Mouse (Mus musculus): ENCODE data around the gene Pde5a. TPM values are rescaled to one million over a fixed set of nuclear protein-coding genes. Genes with fewer than 3 reads are reported as not detected.

Pde5a gene
- total and polyA plus RNA-seq, 2 experiments from 2014 or later, result 1.00 to 6.1 TPM

- TF ChIP-seq EP300 (IDR thresholded peaks at IDR 0.05; ENCODE audit: low read depth), result no peak
- no peak for TF ChIP-seq CTCF (IDR thresholded peaks at IDR 0.05; ENCODE audit: low read depth)
- DNase-seq (ENCODE audit: low spot score), result no peak
- H3K4me2 ChIP-seq (ENCODE audit: low read depth, low read length), result no peak overlapping the region
- no peaks in the 10 kb centered on the region for H3K27me3 ChIP-seq (ENCODE audit: control insufficient read depth, insufficient read depth, low read length)
- no peaks in the 10 kb centered on the region for H3K9me3 ChIP-seq (replicated peaks; ENCODE audit: control insufficient read depth, low read length)
- 74% methylated on average over 2 of the region's 2 CpGs for WGBS
- H3K36me3 ChIP-seq (replicated peaks; ENCODE audit: control insufficient read depth, insufficient read depth, low read length), result no peaks in the 10 kb centered on the region
- no peak overlapping the region for H3K27ac ChIP-seq (ENCODE audit: low read depth)
- no peak overlapping the region for H3K4me3 ChIP-seq (ENCODE audit: low read depth, low read length)
- no peaks in the 10 kb centered on the region for H3K4me1 ChIP-seq (ENCODE audit: control insufficient read depth, insufficient read depth)
- H3K9ac ChIP-seq (replicated peaks; ENCODE audit: low read depth, low read length), result no peak overlapping the region
- no peak for ATAC-seq (ENCODE audit: insufficient read depth, low read depth)
Observed at GRCm38 (mm10) chr3:122718631-122719030, 10.1 kb upstream of the Pde5a start.

GRCm38 (mm10) chr3:122721522-122721921 lies 7.2 kb upstream of the Pde5a start:
- no peak for TF ChIP-seq EP300 (IDR thresholded peaks at IDR 0.05; ENCODE audit: low read depth)
- TF ChIP-seq CTCF (IDR thresholded peaks at IDR 0.05; ENCODE audit: low read depth), result no peak
- WGBS, result 75% methylated on average over 9 of the region's 9 CpGs
- H3K4me3 ChIP-seq (ENCODE audit: low read depth, low read length), result no peak overlapping the region
- DNase-seq (ENCODE audit: low spot score), result no peak
- H3K27me3 ChIP-seq (ENCODE audit: control insufficient read depth, insufficient read depth, low read length), result no peaks in the 10 kb centered on the region
- no peaks in the 10 kb centered on the region for H3K9me3 ChIP-seq (replicated peaks; ENCODE audit: control insufficient read depth, low read length)
- H3K36me3 ChIP-seq (replicated peaks; ENCODE audit: control insufficient read depth, insufficient read depth, low read length), result no peaks in the 10 kb centered on the region
- H3K4me1 ChIP-seq (ENCODE audit: control insufficient read depth, insufficient read depth), result no peaks in the 10 kb centered on the region
- H3K4me2 ChIP-seq (ENCODE audit: low read depth, low read length), result no peak overlapping the region
- no peak for ATAC-seq (ENCODE audit: insufficient read depth, low read depth)
- H3K27ac ChIP-seq (ENCODE audit: low read depth), result no peak overlapping the region
- H3K9ac ChIP-seq (replicated peaks; ENCODE audit: low read depth, low read length), result no peak overlapping the region

- peak; percentile 23 for DNase-seq (ENCODE audit: low spot score)
- H3K9ac ChIP-seq (replicated peaks; ENCODE audit: low read depth, low read length), result peak overlapping the region; percentile 64
Observed at GRCm38 (mm10) chr3:122729601-122729959, 833 bp downstream of the Pde5a start.

GRCm38 (mm10) chr3:122729960-122730740 lies 1.4 kb downstream of the Pde5a start:
- Histone ChIP-seq H3K4me3 (ENCODE audit: low read depth, low read length) (peak overlapping the region; percentile 71), H3K4me2 (ENCODE audit: low read depth, low read length) (peak overlapping the region; percentile 76), H3K27me3 (ENCODE audit: control insufficient read depth, insufficient read depth, low read length) (no peaks in the 10 kb centered on the region), H3K9me3 (replicated peaks; ENCODE audit: control insufficient read depth, low read length) (no peaks in the 10 kb centered on the region), H3K27ac (ENCODE audit: low read depth) (peak overlapping the region; percentile 83), H3K36me3 (replicated peaks; ENCODE audit: control insufficient read depth, insufficient read depth, low read length) (no peaks in the 10 kb centered on the region), H3K4me1 (ENCODE audit: control insufficient read depth, insufficient read depth) (no peaks in the 10 kb centered on the region), H3K9ac (replicated peaks; ENCODE audit: low read depth, low read length) (peak overlapping the region; percentile 64)
- DNase-seq (ENCODE audit: low spot score) (peak; percentile 34), ATAC-seq (ENCODE audit: insufficient read depth, low read depth) (peak; percentile 78)
- under 1% methylated on average over 87 of the region's 92 CpGs for WGBS
- TF ChIP-seq EP300 (IDR thresholded peaks at IDR 0.05; ENCODE audit: low read depth) (no peak), CTCF (IDR thresholded peaks at IDR 0.05; ENCODE audit: low read depth) (no peak)

More at GRCm38 (mm10) chr3:122729601-122729959, 833 bp downstream of the Pde5a start:
- H3K27ac ChIP-seq (ENCODE audit: low read depth), result peak overlapping the region; percentile 83
- H3K4me1 ChIP-seq (ENCODE audit: control insufficient read depth, insufficient read depth), result no peaks in the 10 kb centered on the region
- ATAC-seq (ENCODE audit: insufficient read depth, low read depth), result peak; percentile 63
- no peaks in the 10 kb centered on the region for H3K27me3 ChIP-seq (ENCODE audit: control insufficient read depth, insufficient read depth, low read length)
- peak overlapping the region; percentile 76 for H3K4me2 ChIP-seq (ENCODE audit: low read depth, low read length)
- H3K36me3 ChIP-seq (replicated peaks; ENCODE audit: control insufficient read depth, insufficient read depth, low read length), result no peaks in the 10 kb centered on the region
- H3K4me3 ChIP-seq (ENCODE audit: low read depth, low read length), result peak overlapping the region; percentile 71
- TF ChIP-seq CTCF (IDR thresholded peaks at IDR 0.05; ENCODE audit: low read depth) (no peak), EP300 (IDR thresholded peaks at IDR 0.05; ENCODE audit: low read depth) (no peak)
- WGBS, result under 1% methylated on average over 22 of the region's 22 CpGs
- no peaks in the 10 kb centered on the region for H3K9me3 ChIP-seq (replicated peaks; ENCODE audit: control insufficient read depth, low read length)

GRCm38 (mm10) chr3:122730741-122731235 lies 2.0 kb downstream of the Pde5a start:
- Histone ChIP-seq H3K9ac (replicated peaks; ENCODE audit: low read depth, low read length) (peak overlapping the region; percentile 64), H3K4me2 (ENCODE audit: low read depth, low read length) (peak overlapping the region; percentile 76), H3K9me3 (replicated peaks; ENCODE audit: control insufficient read depth, low read length) (no peaks in the 10 kb centered on the region), H3K4me1 (ENCODE audit: control insufficient read depth, insufficient read depth) (no peaks in the 10 kb centered on the region), H3K27me3 (ENCODE audit: control insufficient read depth, insufficient read depth, low read length) (no peaks in the 10 kb centered on the region), H3K4me3 (ENCODE audit: low read depth, low read length) (peak overlapping the region; percentile 71), H3K36me3 (replicated peaks; ENCODE audit: control insufficient read depth, insufficient read depth, low read length) (no peaks in the 10 kb centered on the region), H3K27ac (ENCODE audit: low read depth) (peak overlapping the region; percentile 83)
- ATAC-seq (ENCODE audit: insufficient read depth, low read depth) (no peak), DNase-seq (ENCODE audit: low spot score) (no peak)
- TF ChIP-seq CTCF (IDR thresholded peaks at IDR 0.05; ENCODE audit: low read depth), result no peak
- no peak for TF ChIP-seq EP300 (IDR thresholded peaks at IDR 0.05; ENCODE audit: low read depth)
- 2% methylated on average over 13 of the region's 13 CpGs for WGBS
